Mouse (Mus musculus) stomach, postnatal 0 days (tissue): ENCODE measurements around the gene Tmem9. TPM values are rescaled to one million over a fixed set of nuclear protein-coding genes. Genes with fewer than 3 reads are reported as not detected.

Experiments used
- ATAC-seq: fragments of 200-750 bp; cut with Nextera tagmentation; 2 replicates; pipeline ENCODE4 v1.8.0; 2017; ENCODE audit not compliant: low FRiP score, low TSS enrichment
- DNase-seq: peaks from one replicate; pipeline ENCODE4 v3.0.0-alpha.2; 2016; ENCODE audit warnings: low spot score
- H3K27ac ChIP-seq: fragments of 300-500 bp; sonication (generic); replicated peaks from 2 replicates; pipeline ENCODE4 v1.5.1; 2014; ENCODE audit warnings: mild to moderate bottlenecking, control low read depth
- H3K27me3 ChIP-seq: fragments of 300-500 bp; sonication (generic); 2 replicates; pipeline ENCODE4 v1.6.1; 2014; ENCODE audit warnings: low read length; ENCODE audit not compliant: control insufficient read depth, insufficient read depth
- H3K36me3 ChIP-seq: fragments of 300-500 bp; sonication (generic); 2 replicates; pipeline ENCODE4 v1.6.1; 2014; ENCODE audit warnings: low read length, mixed read lengths; ENCODE audit not compliant: control insufficient read depth, insufficient read depth
- H3K4me1 ChIP-seq: fragments of 300-500 bp; sonication (generic); replicated peaks from 2 replicates; pipeline ENCODE4 v1.6.1; 2014; ENCODE audit warnings: antibody characterized with exemption; ENCODE audit not compliant: control insufficient read depth, insufficient read depth
- H3K4me2 ChIP-seq: fragments of 300-500 bp; sonication (generic); replicated peaks from 2 replicates; pipeline ENCODE4 v1.6.1; 2014; ENCODE audit warnings: low read depth, mild to moderate bottlenecking, control low read depth, moderate library complexity
- H3K4me3 ChIP-seq: fragments of 300-500 bp; sonication (generic); 2 replicates; pipeline ENCODE4 v1.5.1; 2014; ENCODE audit warnings: low read depth, low read length, control low read depth
- H3K9ac ChIP-seq: fragments of 300-500 bp; sonication (generic); 2 replicates; pipeline ENCODE4 v1.6.1; 2014; ENCODE audit warnings: mild to moderate bottlenecking, low read length, control low read depth, mixed read lengths
- H3K9me3 ChIP-seq: fragments of 300-500 bp; sonication (generic); 2 replicates; pipeline ENCODE4 v1.6.1; 2016; ENCODE audit warnings: low read length; ENCODE audit not compliant: control insufficient read depth
- CTCF ChIP-seq: IDR thresholded peaks from 2 replicates; pipeline ENCODE4 v1.5.1; 2016; ENCODE audit warnings: antibody characterized with exemption, low read depth, mild to moderate bottlenecking, moderate library complexity
- EP300 ChIP-seq: optimal IDR thresholded peaks from 2 replicates; pipeline ENCODE3; 2016; ENCODE audit warnings: antibody characterized with exemption
- WGBS: fragments of 180-500 bp; shearing (Covaris S2); extraction: QIAGEN DNeasy Blood & Tissue Kit; methylation state at CpG from one replicate; pipeline ENCODE4 v1.1.7; 2014; 5-methylcytosine and 5-hydroxymethylcytosine counted together
- polyA plus RNA-seq: library from polyadenylated mRNA; unstranded; fragments of >200 nt; fragmentation: Nextera tagmentation; extraction: Ambion mirVana; gene quantifications from 2 replicates; pipeline ENCODE4 v1.2.1, GENCODE M21; 2015

The Tmem9 gene
- polyA plus RNA-seq, 1 experiment from 2014 or later = 65.9 TPM

GRCm38 (mm10) chr1:136017307-136017706 is 9.4 kb downstream of the Tmem9 start:
- Histone ChIP-seq H3K9me3 (no peaks in the 10 kb centered on the region), H3K4me3 (peak overlapping the region; percentile 88), H3K9ac (no peak overlapping the region), H3K27ac (no peak overlapping the region), H3K4me2 (peak overlapping the region; percentile 98; the same call in 1 of the 2 replicates), H3K27me3 (no peaks in the 10 kb centered on the region), H3K36me3 (peaks cover 2% of the 10 kb centered on the region; the same call in 1 of the 2 replicates), H3K4me1 (no peaks in the 10 kb centered on the region)
- 0 out of 2 replicates have a peak, but pooled peaks have one; percentile 10 for ATAC-seq
- 86% methylated on average over 2 of the region's 2 CpGs for WGBS
- no peak for TF ChIP-seq EP300
- TF ChIP-seq CTCF = no peak
- no peak for DNase-seq

GRCm38 (mm10) chr1:136017907-136018313 is 10.0 kb downstream of the Tmem9 start:
- peak overlapping the region; percentile 73 for H3K27ac ChIP-seq
- peak overlapping the region; percentile 98 for H3K4me2 ChIP-seq
- 0% methylated on average over 19 of the region's 22 CpGs for WGBS
- peak overlapping the region; percentile 88 for H3K4me3 ChIP-seq
- no peaks in the 10 kb centered on the region for H3K27me3 ChIP-seq
- no peak for TF ChIP-seq CTCF
- TF ChIP-seq EP300 = no peak
- no peaks in the 10 kb centered on the region for H3K4me1 ChIP-seq
- H3K9ac ChIP-seq = peak overlapping the region; percentile 84
- ATAC-seq = peak; percentile 99
- no peaks in the 10 kb centered on the region for H3K9me3 ChIP-seq
- peak; percentile 93 for DNase-seq
- peaks cover 2% of the 10 kb centered on the region; the same call in 1 of the 2 replicates for H3K36me3 ChIP-seq

- Histone ChIP-seq H3K36me3 (peaks cover 2% of the 10 kb centered on the region), H3K27ac (peak overlapping the region; percentile 73), H3K4me1 (no peaks in the 10 kb centered on the region), H3K9ac (peak overlapping the region; percentile 84), H3K27me3 (no peaks in the 10 kb centered on the region), H3K4me3 (peak overlapping the region; percentile 88), H3K4me2 (peak overlapping the region; percentile 98), H3K9me3 (no peaks in the 10 kb centered on the region)
- WGBS = 4% methylated on average over 24 of the region's 24 CpGs
- ATAC-seq (peak; percentile 47), DNase-seq (peak; percentile 67)
- TF ChIP-seq CTCF = no peak
- no peak for TF ChIP-seq EP300
Observed at GRCm38 (mm10) chr1:136018390-136019189, 10.6 kb downstream of the Tmem9 start.

GRCm38 (mm10) chr1:136030201-136030600 is 22.3 kb downstream of the Tmem9 start:
- 43% methylated on average over 7 of the region's 7 CpGs for WGBS
- H3K9me3 ChIP-seq = no peaks in the 10 kb centered on the region
- peaks cover 29% of the 10 kb centered on the region for H3K36me3 ChIP-seq
- no peaks in the 10 kb centered on the region for H3K27me3 ChIP-seq
- no peak overlapping the region for H3K4me2 ChIP-seq
- no peak for DNase-seq
- no peak overlapping the region for H3K4me3 ChIP-seq
- no peak for ATAC-seq
- H3K27ac ChIP-seq = no peak overlapping the region
- TF ChIP-seq CTCF = no peak
- no peak for TF ChIP-seq EP300
- no peak overlapping the region for H3K9ac ChIP-seq
- no peaks in the 10 kb centered on the region for H3K4me1 ChIP-seq

GRCm38 (mm10) chr1:136031697-136032096 is 23.7 kb downstream of the Tmem9 start:
- Histone ChIP-seq H3K27ac (no peak overlapping the region), H3K4me3 (no peak overlapping the region), H3K4me1 (no peaks in the 10 kb centered on the region), H3K36me3 (peaks cover 24% of the 10 kb centered on the region), H3K9ac (no peak overlapping the region), H3K27me3 (no peaks in the 10 kb centered on the region), H3K4me2 (no peak overlapping the region), H3K9me3 (no peaks in the 10 kb centered on the region)
- ATAC-seq (no peak), DNase-seq (no peak)
- 83% methylated on average over 6 of the region's 8 CpGs for WGBS
- no peak for TF ChIP-seq CTCF
- no peak for TF ChIP-seq EP300

GRCm38 (mm10) chr1:136032961-136033360 is 25.0 kb downstream of the Tmem9 start:
- H3K4me1 ChIP-seq = no peaks in the 10 kb centered on the region
- 54% methylated on average over 7 of the region's 7 CpGs for WGBS
- no peak for DNase-seq
- ATAC-seq = no peak
- no peak overlapping the region for H3K9ac ChIP-seq
- TF ChIP-seq EP300 (no peak), CTCF (no peak)
- no peaks in the 10 kb centered on the region for H3K9me3 ChIP-seq
- H3K4me3 ChIP-seq = no peak overlapping the region
- no peaks in the 10 kb centered on the region for H3K27me3 ChIP-seq
- no peak overlapping the region for H3K4me2 ChIP-seq
- peaks cover 14% of the 10 kb centered on the region for H3K36me3 ChIP-seq
- H3K27ac ChIP-seq = no peak overlapping the region
